Mouse (Mus musculus): Measurements from ENCODE around the gene P2rx3.

DNA sequence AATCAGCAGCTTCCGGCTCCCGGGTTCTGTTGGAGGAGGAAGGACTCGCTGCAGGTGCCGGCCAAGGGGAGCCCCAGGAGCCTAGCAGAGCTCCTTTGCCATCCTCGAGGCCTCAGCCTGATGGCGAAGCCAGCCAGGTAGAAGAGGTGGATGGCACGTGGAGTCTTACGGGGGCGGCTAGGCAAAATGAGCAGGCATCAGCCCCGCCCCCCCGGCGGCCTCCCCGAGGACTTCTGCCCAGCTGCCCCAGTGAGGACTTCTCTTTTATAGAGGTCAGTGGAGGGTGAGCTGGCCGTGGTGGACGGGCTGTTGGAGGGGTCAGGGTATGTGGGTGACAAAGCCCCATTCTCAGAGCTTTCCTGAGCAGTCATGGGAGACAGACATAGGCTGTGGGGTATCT is 32.8 kb upstream of the P2rx3 start:
- TF ChIP-seq CTCF (IDR thresholded peaks at IDR 0.05; ENCODE audit: borderline replicate concordance, insufficient read depth, low read depth, low read length), result no peak
- no peak for TF ChIP-seq POLR2A (IDR thresholded peaks at IDR 0.05; ENCODE audit: borderline replicate concordance, insufficient read depth, low read length)

Data from cerebellum, adult 2 months (tissue).